Mouse (Mus musculus): ENCODE measurements around the gene Olfr491.

Olfr491 gene

DNA sequence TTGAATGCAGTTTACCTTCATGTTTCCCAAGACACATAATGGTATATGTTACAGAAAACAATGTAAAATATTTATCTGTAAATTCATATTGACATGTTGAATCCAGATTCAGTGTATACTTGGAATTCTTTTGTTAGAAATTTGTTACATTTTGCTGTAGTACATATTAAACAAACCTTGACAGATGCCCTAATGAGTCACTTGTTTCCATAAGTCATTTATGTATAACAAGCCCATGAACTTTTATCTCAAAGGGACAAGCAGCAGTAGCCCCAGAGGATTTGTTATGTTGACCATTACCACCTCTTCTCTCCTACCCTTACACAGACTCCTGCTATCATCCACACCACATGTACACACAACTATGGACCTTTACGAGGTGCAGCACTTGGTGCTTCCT, at the start of gene Olfr491:
TSS of gene Olfr491 (plus strand) at position 301 of the 400 bp plus-strand sequence.
- no peak for DNase-seq (ENCODE audit: low spot score in 2 of 2)

DNA sequence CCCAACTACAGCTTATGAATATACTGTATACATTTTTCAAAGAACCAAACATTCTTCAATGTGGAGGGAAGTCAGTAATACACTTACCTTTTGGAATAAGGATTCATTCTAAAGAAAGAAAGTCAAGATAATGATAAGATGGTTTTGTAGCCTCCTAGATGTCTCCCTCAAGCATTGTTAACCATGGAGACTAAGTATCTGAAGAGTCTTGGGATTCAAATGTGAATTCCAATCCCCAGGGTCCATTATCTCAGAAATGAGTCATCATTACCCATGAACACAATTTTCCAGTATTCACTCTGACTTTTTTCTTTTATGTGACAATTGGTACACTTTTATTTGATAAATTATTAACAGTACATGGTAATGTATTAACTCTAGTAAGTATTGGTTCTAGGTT, 24.4 kb upstream of the Olfr491 start, which contains the start of gene Olfr490:
TSS of gene Olfr490 (minus strand) at position 101 of the 400 bp plus-strand sequence.
- no peak for DNase-seq (ENCODE audit: low spot score in 2 of 2)

GRCm38 (mm10) chr7:108323574-108323973, 10.3 kb downstream of the Olfr491 start, which contains the start of gene Olfr492:
Gene Olfr492, minus strand, starts transcription at chr7:108323674.
- DNase-seq (ENCODE audit: low spot score in 2 of 2), result no peak

DNA sequence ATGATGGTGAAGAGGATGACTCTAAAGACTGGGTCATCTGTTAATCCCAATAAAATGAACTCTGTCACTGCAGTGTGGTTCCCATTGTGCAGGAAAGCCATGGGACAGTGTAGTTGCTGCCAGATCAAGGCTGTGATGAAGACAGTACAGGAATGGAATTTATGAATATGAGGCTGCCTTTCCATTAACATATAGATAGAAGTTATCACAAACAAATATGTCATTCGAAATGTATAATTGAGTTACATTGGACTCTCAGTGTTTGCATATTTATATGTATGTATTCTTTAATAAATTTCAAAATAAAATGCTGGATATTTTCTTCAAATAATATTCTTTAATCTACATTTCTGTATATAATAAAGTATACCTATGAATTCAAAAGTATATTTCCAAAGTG, 33.6 kb downstream of the Olfr491 start, which contains the start of gene Olfr493:
TSS of gene Olfr493 (minus strand) at position 101 of the 400 bp plus-strand sequence.
- DNase-seq (ENCODE audit: low spot score in 2 of 2), result no peak

- no peak for DNase-seq (ENCODE audit: low spot score in 2 of 2)
Measured at GRCm38 (mm10) chr7:108365035-108365434, 51.8 kb downstream of the Olfr491 start, which contains the start of gene Olfr494. Gene Olfr494, plus strand, starts transcription at chr7:108365335.

All from thymus, postnatal 10 days (tissue).